Mouse (Mus musculus) WW6 (cell line): Measurements from ENCODE around the gene Sh3bp5.

ENCODE experiments used
- DNase-seq: peaks from one replicate; pipeline ENCODE4 v3.0.0-alpha.2; 2013; ENCODE audit warnings: low read depth, low spot score

The Sh3bp5 gene

GRCm38 (mm10) chr14:31393936-31394630 lies 41.8 kb downstream of the Sh3bp5 start:
- DNase-seq, result no peak

GRCm38 (mm10) chr14:31393546-31393890 lies 42.4 kb downstream of the Sh3bp5 start:
- no peak for DNase-seq

GRCm38 (mm10) chr14:31392873-31393545 lies 42.9 kb downstream of the Sh3bp5 start:
- DNase-seq, result no peak

GRCm38 (mm10) chr14:31392300-31392699 lies 43.6 kb downstream of the Sh3bp5 start:
- DNase-seq, result no peak

- no peak for DNase-seq
These were observed 46.3 kb downstream of the Sh3bp5 start for GRCm38 (mm10) chr14:31389421-31390147.

- no peak for DNase-seq
These were observed 47.6 kb downstream of the Sh3bp5 start for GRCm38 (mm10) chr14:31388086-31388872.

GRCm38 (mm10) chr14:31387301-31387981 lies 48.4 kb downstream of the Sh3bp5 start:
- DNase-seq, result no peak

- DNase-seq, result peak; percentile 18
These were observed 49.7 kb downstream of the Sh3bp5 start for GRCm38 (mm10) chr14:31385977-31386697.

- DNase-seq, result no peak
These were observed 50.5 kb downstream of the Sh3bp5 start for GRCm38 (mm10) chr14:31385406-31385805.

- DNase-seq, result no peak
These were observed 51.2 kb downstream of the Sh3bp5 start for GRCm38 (mm10) chr14:31384366-31385323.

- no peak for DNase-seq
These were observed 52.3 kb downstream of the Sh3bp5 start for GRCm38 (mm10) chr14:31383470-31384050.

- no peak for DNase-seq
These were observed 53.6 kb downstream of the Sh3bp5 start for GRCm38 (mm10) chr14:31382276-31382675.

- DNase-seq, result no peak
These were observed 59.5 kb downstream of the Sh3bp5 start for GRCm38 (mm10) chr14:31376331-31376730.

GRCm38 (mm10) chr14:31374390-31374789 lies 61.5 kb downstream of the Sh3bp5 start:
- no peak for DNase-seq

- DNase-seq, result no peak
These were observed 66.5 kb downstream of the Sh3bp5 start for GRCm38 (mm10) chr14:31369377-31369776.

GRCm38 (mm10) chr14:31367951-31368350 lies 67.9 kb downstream of the Sh3bp5 start:
- no peak for DNase-seq

- peak; percentile 40 for DNase-seq
These were observed 70.5 kb downstream of the Sh3bp5 start for GRCm38 (mm10) chr14:31365350-31365749.

GRCm38 (mm10) chr14:31364589-31364988 lies 71.3 kb downstream of the Sh3bp5 start:
- no peak for DNase-seq

GRCm38 (mm10) chr14:31362236-31362635 lies 73.6 kb downstream of the Sh3bp5 start:
- DNase-seq, result no peak
